Mouse (Mus musculus) intestine, embryonic 15.5 days (tissue): ENCODE measurements at regions not wholly inside any gene's neighbourhood (a gene's known extent, or its start where the extent isn't known, plus 50 kb on each side); places are given as distances from the start of the nearest gene placed in this dataset.

Experiments
- ATAC-seq: fragments of 200-750 bp; cut with Nextera tagmentation; 2 replicates; pipeline ENCODE4 v1.8.0; 2017; ENCODE audit warnings: moderate TSS enrichment, moderate library complexity
- H3K27ac ChIP-seq: fragments of 300-500 bp; sonication (generic); 2 replicates; pipeline ENCODE4 v1.5.1; 2015; ENCODE audit warnings: mild to moderate bottlenecking, inconsistent platforms
- H3K27me3 ChIP-seq: fragments of 300-500 bp; sonication (generic); replicated peaks from 2 replicates; pipeline ENCODE4 v1.6.1; 2015; ENCODE audit warnings: inconsistent platforms
- H3K36me3 ChIP-seq: fragments of 300-500 bp; sonication (generic); 2 replicates; pipeline ENCODE4 v1.6.1; 2015; ENCODE audit warnings: inconsistent platforms
- H3K4me1 ChIP-seq: fragments of 300-500 bp; sonication (generic); replicated peaks from 2 replicates; pipeline ENCODE4 v1.6.1; 2015; ENCODE audit warnings: inconsistent platforms
- H3K4me2 ChIP-seq: fragments of 300-500 bp; sonication (generic); replicated peaks from 2 replicates; pipeline ENCODE4 v1.6.1; 2015; ENCODE audit warnings: mild to moderate bottlenecking, inconsistent platforms
- H3K4me3 ChIP-seq: fragments of 300-500 bp; sonication (generic); replicated peaks from 2 replicates; pipeline ENCODE4 v1.5.1; 2015; ENCODE audit warnings: inconsistent platforms
- H3K9ac ChIP-seq: fragments of 300-500 bp; sonication (generic); 2 replicates; pipeline ENCODE4 v1.6.1; 2015; ENCODE audit warnings: inconsistent platforms
- H3K9me3 ChIP-seq: fragments of 300-500 bp; sonication (generic); 2 replicates; pipeline ENCODE4 v1.6.1; 2016; ENCODE audit warnings: inconsistent platforms
- WGBS: fragments of 180-500 bp; shearing (Covaris S2); methylation state at CpG from one replicate; pipeline ENCODE4 v1.1.7; 2015; 5-methylcytosine and 5-hydroxymethylcytosine counted together

DNA sequence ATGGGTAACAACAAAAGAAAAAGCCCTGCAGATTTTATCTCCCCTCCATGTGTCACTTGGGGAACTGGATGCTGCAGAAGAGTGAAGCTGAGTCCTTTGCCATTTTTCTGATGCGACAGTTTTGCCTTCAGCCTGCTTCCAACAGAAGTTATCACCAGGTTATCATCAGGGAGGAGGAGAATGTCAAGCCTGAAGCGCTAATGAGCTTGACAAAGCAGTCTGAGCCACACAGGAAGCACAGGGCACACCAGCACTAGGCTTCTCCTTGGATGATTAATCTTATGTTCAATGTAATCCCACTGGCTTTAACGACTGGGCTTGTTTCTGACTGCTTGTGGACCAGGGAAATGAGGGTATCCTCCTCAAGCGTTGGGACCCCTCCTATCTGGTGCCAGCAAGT is 122.2 kb downstream of the Mbl2 start:
- no peak overlapping the region for H3K4me3 ChIP-seq
- WGBS: 27% methylated on average over 4 of the region's 4 CpGs
- H3K4me2 ChIP-seq: no peak overlapping the region
- no peaks in the 10 kb centered on the region for H3K27me3 ChIP-seq
- H3K36me3 ChIP-seq: no peaks in the 10 kb centered on the region
- H3K27ac ChIP-seq: no peak overlapping the region
- no peaks in the 10 kb centered on the region for H3K4me1 ChIP-seq
- no peak overlapping the region for H3K9ac ChIP-seq
- no peaks in the 10 kb centered on the region for H3K9me3 ChIP-seq
- ATAC-seq: no peak

- H3K27me3 ChIP-seq: no peaks in the 10 kb centered on the region
- no peak overlapping the region for H3K4me2 ChIP-seq
- no peak overlapping the region for H3K9ac ChIP-seq
- no peaks in the 10 kb centered on the region for H3K36me3 ChIP-seq
- no peak overlapping the region for H3K27ac ChIP-seq
- no peaks in the 10 kb centered on the region for H3K9me3 ChIP-seq
- no peak overlapping the region for H3K4me3 ChIP-seq
- no peak for ATAC-seq
- no peaks in the 10 kb centered on the region for H3K4me1 ChIP-seq
- 78% methylated on average over 6 of the region's 6 CpGs for WGBS
Measured at GRCm38 (mm10) chr19:30358961-30359360, 126.2 kb downstream of the Mbl2 start.

DNA sequence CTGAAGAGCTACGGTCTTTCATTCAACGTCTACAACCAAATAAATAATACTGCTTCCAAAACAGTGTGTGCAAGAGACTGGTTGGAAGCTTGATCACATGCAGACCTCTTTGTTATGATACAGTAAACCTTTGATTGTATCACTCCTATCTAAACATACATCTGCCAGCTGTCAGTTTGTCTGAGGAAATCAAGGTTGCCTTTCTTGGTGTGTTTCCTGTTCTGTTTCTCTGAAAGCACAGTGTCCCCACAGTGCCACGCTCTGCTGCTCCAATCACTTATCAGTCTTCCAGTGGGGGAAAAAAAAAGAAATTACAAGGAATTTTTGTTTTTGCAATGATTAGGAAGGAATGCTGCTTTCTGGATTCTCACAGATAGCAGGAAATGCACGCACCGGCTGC is 139.2 kb downstream of the Mbl2 start:
- ATAC-seq: no peak
- Histone ChIP-seq H3K9me3 (no peaks in the 10 kb centered on the region), H3K27ac (peak overlapping the region; percentile 23; the same call in 1 of the 2 replicates), H3K9ac (no peak overlapping the region), H3K4me1 (no peaks in the 10 kb centered on the region), H3K4me3 (no peak overlapping the region), H3K36me3 (no peaks in the 10 kb centered on the region), H3K4me2 (no peak overlapping the region), H3K27me3 (no peaks in the 10 kb centered on the region)
- 30% methylated on average over 5 of the region's 5 CpGs for WGBS

DNA sequence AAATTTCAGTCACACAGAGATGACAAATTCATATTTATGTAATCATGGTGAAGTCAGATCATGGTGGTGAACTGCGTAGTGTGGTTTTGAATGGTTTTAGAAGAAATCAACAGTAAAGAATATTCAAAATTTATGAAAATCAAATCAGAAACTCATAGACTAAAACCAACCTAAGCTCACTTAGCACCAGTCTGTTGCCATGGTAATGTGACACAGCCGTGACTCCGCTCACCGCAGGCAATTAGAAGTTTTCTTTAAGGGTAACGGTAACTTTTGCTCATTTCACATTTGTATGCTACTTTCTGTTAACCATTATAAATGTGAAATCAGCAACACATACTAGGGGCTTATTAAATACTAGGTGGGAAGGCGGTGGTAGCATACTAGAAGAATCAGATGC is 147.0 kb downstream of the Mbl2 start:
- no peaks in the 10 kb centered on the region for H3K27me3 ChIP-seq
- no peaks in the 10 kb centered on the region for H3K9me3 ChIP-seq
- no peaks in the 10 kb centered on the region for H3K36me3 ChIP-seq
- H3K27ac ChIP-seq: no peak overlapping the region
- H3K9ac ChIP-seq: no peak overlapping the region
- 64% methylated on average over 6 of the region's 6 CpGs for WGBS
- H3K4me2 ChIP-seq: no peak overlapping the region
- H3K4me1 ChIP-seq: no peaks in the 10 kb centered on the region
- no peak overlapping the region for H3K4me3 ChIP-seq
- no peak for ATAC-seq

- ATAC-seq: no peak
- no peak overlapping the region for H3K4me3 ChIP-seq
- H3K9ac ChIP-seq: no peak overlapping the region
- H3K4me1 ChIP-seq: no peaks in the 10 kb centered on the region
- no peak overlapping the region for H3K27ac ChIP-seq
- H3K27me3 ChIP-seq: no peaks in the 10 kb centered on the region
- H3K9me3 ChIP-seq: no peaks in the 10 kb centered on the region
- no peaks in the 10 kb centered on the region for H3K36me3 ChIP-seq
- WGBS: 35% methylated on average over 6 of the region's 6 CpGs
- no peak overlapping the region for H3K4me2 ChIP-seq
Measured at GRCm38 (mm10) chr19:30380515-30381206, 147.9 kb downstream of the Mbl2 start.

GRCm38 (mm10) chr19:30393791-30394190 is 155.7 kb downstream of the Dkk1 start:
- no peak overlapping the region for H3K9ac ChIP-seq
- WGBS: 38% methylated on average over 5 of the region's 5 CpGs
- no peak overlapping the region for H3K27ac ChIP-seq
- H3K4me3 ChIP-seq: no peak overlapping the region
- H3K36me3 ChIP-seq: no peaks in the 10 kb centered on the region
- ATAC-seq: no peak
- no peak overlapping the region for H3K4me2 ChIP-seq
- H3K27me3 ChIP-seq: no peaks in the 10 kb centered on the region
- H3K4me1 ChIP-seq: no peaks in the 10 kb centered on the region
- no peaks in the 10 kb centered on the region for H3K9me3 ChIP-seq

GRCm38 (mm10) chr19:30406943-30407342 is 142.5 kb downstream of the Dkk1 start:
- no peak overlapping the region for H3K9ac ChIP-seq
- H3K4me3 ChIP-seq: no peak overlapping the region
- no peak overlapping the region for H3K4me2 ChIP-seq
- ATAC-seq: no peak
- WGBS: 86% methylated on average over 6 of the region's 6 CpGs
- no peaks in the 10 kb centered on the region for H3K27me3 ChIP-seq
- H3K4me1 ChIP-seq: no peaks in the 10 kb centered on the region
- no peak overlapping the region for H3K27ac ChIP-seq
- H3K36me3 ChIP-seq: no peaks in the 10 kb centered on the region
- no peaks in the 10 kb centered on the region for H3K9me3 ChIP-seq

GRCm38 (mm10) chr19:30419556-30420280 is 129.7 kb downstream of the Dkk1 start:
- WGBS: 20% methylated on average over 10 of the region's 10 CpGs

DNA sequence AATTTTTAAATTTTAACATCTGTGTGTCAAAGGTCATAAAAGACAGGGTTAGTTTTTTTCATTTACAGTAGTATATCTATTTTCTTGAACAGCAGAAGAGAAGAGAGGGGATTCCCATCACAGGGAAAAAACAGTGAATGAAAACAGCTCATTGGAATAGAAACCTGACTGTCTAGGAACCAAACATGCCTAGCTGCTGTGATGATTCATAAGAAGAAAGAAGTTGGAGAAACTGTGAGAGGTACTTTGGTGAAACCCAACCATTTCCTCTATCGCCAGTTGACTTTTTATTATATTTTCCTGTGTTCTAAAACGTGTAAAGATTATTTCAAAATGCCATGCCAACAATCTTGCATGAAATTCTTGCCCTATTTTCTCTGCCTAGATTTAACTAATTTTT is 123.8 kb downstream of the Dkk1 start:
- ATAC-seq: no peak
- WGBS: 90% methylated on average over 2 of the region's 2 CpGs
- H3K4me1 ChIP-seq: no peaks in the 10 kb centered on the region

More at GRCm38 (mm10) chr19:30419556-30420280, 129.7 kb downstream of the Dkk1 start:
- H3K4me1 ChIP-seq: no peaks in the 10 kb centered on the region
- no peak overlapping the region for H3K4me3 ChIP-seq
- no peak overlapping the region for H3K9ac ChIP-seq
- no peak overlapping the region for H3K4me2 ChIP-seq
- no peak for ATAC-seq
- no peaks in the 10 kb centered on the region for H3K36me3 ChIP-seq
- no peaks in the 10 kb centered on the region for H3K9me3 ChIP-seq
- no peak overlapping the region for H3K27ac ChIP-seq
- no peaks in the 10 kb centered on the region for H3K27me3 ChIP-seq

DNA sequence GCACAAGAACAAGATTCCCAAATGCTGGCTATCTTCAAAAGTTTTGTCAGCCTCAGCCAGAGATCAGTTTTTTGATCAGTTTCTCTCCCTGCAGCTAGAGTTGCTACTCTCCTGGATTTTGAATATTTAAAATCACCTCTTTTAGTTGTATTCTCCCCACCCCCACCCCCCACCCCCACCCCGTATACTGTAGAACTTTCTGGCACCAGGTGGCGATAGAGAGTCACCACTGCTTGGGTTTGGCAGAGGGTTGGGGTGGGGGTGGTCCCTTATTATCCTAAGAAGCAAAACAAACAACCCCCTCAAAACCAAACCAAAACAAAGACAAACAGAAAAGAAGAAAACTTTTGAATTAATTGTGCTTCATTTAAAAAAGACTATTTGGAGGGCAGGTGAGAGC is 122.0 kb downstream of the Dkk1 start:
- Histone ChIP-seq H3K4me2 (no peak overlapping the region), H3K27me3 (no peaks in the 10 kb centered on the region), H3K9me3 (no peaks in the 10 kb centered on the region), H3K9ac (no peak overlapping the region), H3K4me1 (no peaks in the 10 kb centered on the region), H3K4me3 (no peak overlapping the region), H3K36me3 (no peaks in the 10 kb centered on the region), H3K27ac (no peak overlapping the region)
- ATAC-seq: no peak
- WGBS: 5% methylated on average over 2 of the region's 2 CpGs

More for the DNA sequence above, 123.8 kb downstream of the Dkk1 start:
- Histone ChIP-seq H3K9me3 (no peaks in the 10 kb centered on the region), H3K36me3 (no peaks in the 10 kb centered on the region), H3K9ac (no peak overlapping the region), H3K4me2 (no peak overlapping the region), H3K4me3 (no peak overlapping the region), H3K27me3 (no peaks in the 10 kb centered on the region), H3K27ac (no peak overlapping the region)

GRCm38 (mm10) chr19:30433141-30433540 is 116.3 kb downstream of the Dkk1 start:
- Histone ChIP-seq H3K9ac (no peak overlapping the region), H3K36me3 (no peaks in the 10 kb centered on the region), H3K4me3 (no peak overlapping the region), H3K4me2 (no peak overlapping the region), H3K9me3 (no peaks in the 10 kb centered on the region), H3K4me1 (no peaks in the 10 kb centered on the region), H3K27ac (no peak overlapping the region), H3K27me3 (no peaks in the 10 kb centered on the region)
- WGBS: 97% methylated on average over 1 of the region's 1 CpGs
- no peak for ATAC-seq

DNA sequence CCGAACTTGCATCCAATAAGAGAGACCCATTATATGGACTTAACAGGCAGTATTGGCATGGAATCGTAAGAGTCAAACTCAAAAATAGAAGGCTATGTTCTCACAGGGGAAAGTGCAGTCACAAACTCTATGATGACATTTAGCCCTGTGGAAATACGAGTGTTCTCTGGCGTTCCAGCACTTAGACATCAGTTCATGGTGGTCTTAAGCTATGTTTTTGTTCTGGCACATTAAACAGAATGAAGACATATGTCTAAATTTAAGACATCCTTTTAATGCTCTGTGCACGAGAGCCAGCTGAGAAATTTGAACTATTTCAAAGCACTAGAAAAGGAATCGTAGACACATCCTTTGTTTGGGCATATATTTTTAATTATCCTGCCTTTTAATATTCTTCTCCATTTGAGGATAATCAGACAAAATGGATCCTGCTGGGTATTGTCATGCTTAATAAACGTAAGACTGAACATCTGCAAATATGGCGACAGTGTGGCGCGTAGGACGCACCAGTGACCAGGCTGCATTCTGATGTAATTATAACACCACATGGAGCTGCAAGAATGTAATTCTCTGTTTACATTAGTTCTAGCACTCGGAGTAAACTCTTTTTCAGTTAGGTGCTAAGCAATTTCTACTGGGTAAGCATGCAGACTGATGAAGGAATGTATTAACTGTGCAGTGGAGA is 114.3 kb downstream of the Dkk1 start:
- Histone ChIP-seq H3K27ac (no peak overlapping the region), H3K9me3 (no peaks in the 10 kb centered on the region), H3K27me3 (no peaks in the 10 kb centered on the region), H3K4me2 (no peak overlapping the region), H3K4me3 (no peak overlapping the region), H3K4me1 (no peaks in the 10 kb centered on the region), H3K36me3 (no peaks in the 10 kb centered on the region), H3K9ac (no peak overlapping the region)
- WGBS: 45% methylated on average over 12 of the region's 12 CpGs
- no peak for ATAC-seq
